17 mouse cellular contexts compared by ENCODE assay signal in the genomic region with DNA sequence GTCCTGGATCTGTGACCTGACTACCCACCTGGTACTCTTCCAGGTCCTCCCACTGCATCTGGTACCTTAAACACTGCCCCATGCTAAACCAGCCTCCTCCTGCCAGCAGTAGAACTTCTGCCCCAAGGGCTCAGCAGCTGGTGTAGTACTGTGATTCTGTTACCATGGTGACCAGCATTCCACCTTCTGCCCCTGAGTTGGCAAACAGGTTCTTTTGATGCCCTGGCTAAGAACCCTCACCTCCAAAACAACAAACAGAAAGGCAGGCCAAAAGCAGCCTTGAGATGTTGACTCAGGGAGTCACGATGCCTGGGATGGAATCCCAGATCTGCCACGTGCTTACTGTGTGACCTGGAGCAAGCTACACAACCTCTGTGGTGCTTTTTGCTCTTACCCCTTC. TPM values are rescaled to one million over a fixed set of nuclear protein-coding genes. Genes with fewer than 3 reads are reported as not detected.
DNase-seq lines count a peak whose midpoint lies in the region; ATAC-seq and TF ChIP-seq lines count a peak whose summit lies in the region.
"Had no signal": no experiment of that assay in that cellular context is flagged by ENCODE, and none has a peak within 500 bp of the region (broad histone marks: within the 10 kb centered on the region; RNA-seq: fewer than 3 reads in every experiment).

Cib4 (minus strand) TSS at position 139 of the 400 bp plus-strand sequence.

- no peaks in the 10 kb centered on the region for H3K27me3 ChIP-seq in kidney, adult 2 months (replicated peaks; ENCODE audit: control insufficient read depth, insufficient read depth, low read length)
- H3K27me3 ChIP-seq in lung, embryonic 16.5 days (ENCODE audit: control insufficient read depth, insufficient read depth, low read depth, low read length), result no peaks in the 10 kb centered on the region

- no peaks in the 10 kb centered on the region for H3K4me1 ChIP-seq in kidney, adult 2 months (ENCODE audit: control insufficient read depth, insufficient read depth, low read length)
- peaks cover 10% of the 10 kb centered on the region; the same call in 1 of the 2 replicates for H3K4me1 ChIP-seq in lung, embryonic 16.5 days (replicated peaks; ENCODE audit: control insufficient read depth, insufficient read depth, low read length)
- H3K4me1 ChIP-seq: liver, embryonic 12.5 days had no signal

- TF ChIP-seq POLR2A in kidney, adult 2 months (IDR thresholded peaks at IDR 0.05; ENCODE audit: low read depth, low read length), result no peak

- ATAC-seq in lung, embryonic 16.5 days (ENCODE audit: low read depth), result peak; percentile 57; the same call in 1 of the 2 replicates
- ATAC-seq: liver, embryonic 12.5 days had no signal

- no peak within 1 kb of the TSS for H3K4me3 ChIP-seq in kidney, adult 2 months (ENCODE audit: insufficient read depth, low read depth, low read length)
- H3K4me3 ChIP-seq in lung, embryonic 16.5 days (ENCODE audit: low read length), result no peak within 1 kb of the TSS
- H3K4me3 ChIP-seq: left cerebral cortex, adult 2 months; liver, embryonic 12.5 days; midbrain, embryonic 10.5 days had no signal

- no peaks in the 10 kb centered on the region for H3K9me3 ChIP-seq in lung, embryonic 16.5 days (ENCODE audit: control insufficient read depth, low read length)
- H3K9me3 ChIP-seq: liver, embryonic 12.5 days; midbrain, embryonic 10.5 days had no signal

- no peak within 1 kb of the TSS for H3K9ac ChIP-seq in lung, embryonic 16.5 days (ENCODE audit: low read length)
- H3K9ac ChIP-seq: hindbrain, embryonic 14.5 days; liver, embryonic 12.5 days had no signal

- WGBS in kidney, adult 2 months, result 42% methylated on average over 2 of the region's 2 CpGs
- 32% methylated on average over 2 of the region's 2 CpGs for WGBS in lung, embryonic 16.5 days

- no peaks in the 10 kb centered on the region for H3K36me3 ChIP-seq in kidney, adult 2 months (ENCODE audit: control insufficient read depth, insufficient read depth, low read length)
- no peaks in the 10 kb centered on the region for H3K36me3 ChIP-seq in lung, embryonic 16.5 days (ENCODE audit: control insufficient read depth, insufficient read depth, low read length)
- H3K36me3 ChIP-seq: liver, embryonic 12.5 days; midbrain, embryonic 10.5 days had no signal

- no peak for TF ChIP-seq CTCF in kidney, adult 2 months (conservative IDR thresholded peaks at IDR 0.05; ENCODE audit: insufficient read depth, insufficient read length, low read depth, low read length)

- no peak within 1 kb of the TSS for H3K27ac ChIP-seq in kidney, adult 2 months (ENCODE audit: insufficient read depth, low read depth, low read length)
- no peak within 1 kb of the TSS for H3K27ac ChIP-seq in lung, embryonic 16.5 days (ENCODE audit: low read length)
- H3K27ac ChIP-seq: hindbrain, embryonic 14.5 days; kidney, postnatal 0 days; left cerebral cortex, adult 2 months; liver, embryonic 12.5 days; midbrain, embryonic 10.5 days had no signal

- H3K4me2 ChIP-seq in lung, embryonic 16.5 days (ENCODE audit: low read depth, low read length), result no peak within 1 kb of the TSS
- H3K4me2 ChIP-seq: hindbrain, embryonic 14.5 days; liver, embryonic 12.5 days had no signal

- DNase-seq in kidney, adult 2 months, result peak; percentile 14
- no peak for DNase-seq in kidney, postnatal 36 days
- peak; percentile 83 for DNase-seq in NIH3T3 (ENCODE audit: low read depth)
- peak; percentile 67 to 80 for DNase-seq in adrenal gland, postnatal 36 days
- DNase-seq in layer of hippocampus, adult 9-11 months, result no peak
- no peak for DNase-seq in gastrocnemius, postnatal 25 days
- DNase-seq in thymus, postnatal 25 days, result no peak
- DNase-seq: thymus, postnatal 14 days had no signal

RNA-seq across cellular contexts. Expression of gene Cib4, which starts in this region (rescaled TPM):
- not detected in 2 replicates for polyA plus RNA-seq in kidney, adult 2 months (2012; rRNA removed)
- 1 to 10 TPM; 1.4 to 4.0 TPM for total RNA-seq in adrenal gland, postnatal 36 days (2021)
- polyA plus RNA-seq in lung, embryonic 16.5 days (2015; fragmentation: Nextera tagmentation; extraction: Ambion mirVana), result not detected in 2 replicates
- not detected for total RNA-seq in gastrocnemius, postnatal 25 days (2021)
- total RNA-seq: common myeloid progenitor, adult 5-6 weeks; left cerebral cortex, adult 2 months had no signal
- polyA plus RNA-seq: forebrain, embryonic 11.5 days; heart, embryonic 14.5 days; hindbrain, embryonic 14.5 days; kidney, postnatal 0 days; liver, embryonic 12.5 days; midbrain, embryonic 10.5 days had no signal

Comparison
In these comparisons a context has a peak if more than half of its experiments do, and no peak if none do; other contexts are left out.
1. Peak in DNase-seq in kidney, adult 2 months; RNA of the gene not detected or under 1 TPM.
2. Peak in ATAC-seq in lung, embryonic 16.5 days; RNA of the gene not detected or under 1 TPM.
3. DNase-seq: peak in NIH3T3 (single experiment) and adrenal gland, postnatal 36 days (2 of 2); none in kidney, postnatal 36 days (0 of 2), layer of hippocampus, adult 9-11 months (single experiment), gastrocnemius, postnatal 25 days (single experiment) and thymus, postnatal 25 days (single experiment).